Mouse (Mus musculus) liver, embryonic 15.5 days (tissue): ENCODE data around the gene Dstn. TPM values are rescaled to one million over a fixed set of nuclear protein-coding genes. Genes with fewer than 3 reads are reported as not detected.

Experiments used
- ATAC-seq: fragments of 200-750 bp; cut with Nextera tagmentation; 2 replicates; pipeline ENCODE4 v1.8.0; 2017; ENCODE audit warnings: moderate number of reproducible peaks, mild to moderate bottlenecking, moderate library complexity; ENCODE audit not compliant: insufficient read depth
- H3K27ac ChIP-seq: fragments of 300-500 bp; sonication (generic); replicated peaks from 2 replicates; pipeline ENCODE4 v1.5.1; 2015; ENCODE audit warnings: mild to moderate bottlenecking, inconsistent platforms
- H3K27me3 ChIP-seq: fragments of 300-500 bp; sonication (generic); 2 replicates; pipeline ENCODE4 v1.6.1; 2015; ENCODE audit warnings: mild to moderate bottlenecking, inconsistent platforms
- H3K36me3 ChIP-seq: fragments of 300-500 bp; sonication (generic); replicated peaks from 2 replicates; pipeline ENCODE4 v1.6.1; 2015; ENCODE audit warnings: moderate library complexity, mild to moderate bottlenecking, inconsistent platforms
- H3K4me1 ChIP-seq: fragments of 300-500 bp; sonication (generic); replicated peaks from 2 replicates; pipeline ENCODE4 v1.6.1; 2015; ENCODE audit warnings: inconsistent platforms
- H3K4me2 ChIP-seq: fragments of 300-500 bp; sonication (generic); 2 replicates; pipeline ENCODE4 v1.6.1; 2015; ENCODE audit warnings: moderate library complexity, mild to moderate bottlenecking, inconsistent platforms
- H3K4me3 ChIP-seq: fragments of 300-500 bp; sonication (generic); replicated peaks from 2 replicates; pipeline ENCODE4 v1.5.1; 2015; ENCODE audit warnings: mild to moderate bottlenecking, inconsistent platforms
- H3K9ac ChIP-seq: fragments of 300-500 bp; sonication (generic); 2 replicates; pipeline ENCODE4 v1.6.1; 2015; ENCODE audit warnings: moderate library complexity, mild to moderate bottlenecking, inconsistent platforms
- H3K9me3 ChIP-seq: fragments of 300-500 bp; sonication (generic); replicated peaks from 2 replicates; pipeline ENCODE4 v1.6.1; 2016; ENCODE audit warnings: inconsistent platforms
- WGBS: fragments of 180-500 bp; shearing (Covaris S2); methylation state at CpG from one replicate; pipeline ENCODE4 v1.1.7; 2015; ENCODE audit warnings: mixed read lengths; ENCODE audit not compliant: insufficient replicate concordance; 5-methylcytosine and 5-hydroxymethylcytosine counted together
- polyA plus RNA-seq: library from polyadenylated mRNA; unstranded; fragments of >200 nt; fragmentation: Nextera tagmentation; extraction: Ambion mirVana; gene quantifications from 2 replicates; pipeline ENCODE4 v1.2.1, GENCODE M21; 2015

Gene Dstn
- polyA plus RNA-seq, 1 experiment from 2014 or later = 119 TPM

GRCm38 (mm10) chr2:143945466-143946075 is 30.5 kb downstream of the Dstn start:
- Histone ChIP-seq H3K4me2 (no peak overlapping the region), H3K36me3 (peaks cover 85% of the 10 kb centered on the region), H3K4me1 (peaks cover 4% of the 10 kb centered on the region; the same call in 1 of the 2 replicates), H3K27me3 (no peaks in the 10 kb centered on the region), H3K9me3 (no peaks in the 10 kb centered on the region), H3K4me3 (no peak overlapping the region), H3K9ac (no peak overlapping the region), H3K27ac (no peak overlapping the region)
- peak; percentile 21; the same call in 1 of the 2 replicates for ATAC-seq
- WGBS = 78% methylated on average over 7 of the region's 7 CpGs

- H3K36me3 ChIP-seq = peaks cover 90% of the 10 kb centered on the region
- ATAC-seq = no peak
- H3K9ac ChIP-seq = no peak overlapping the region
- no peak overlapping the region for H3K27ac ChIP-seq
- H3K9me3 ChIP-seq = no peaks in the 10 kb centered on the region
- no peak overlapping the region for H3K4me3 ChIP-seq
- H3K4me2 ChIP-seq = no peak overlapping the region
- WGBS = 68% methylated on average over 2 of the region's 2 CpGs
- H3K4me1 ChIP-seq = 0 out of 2 replicates have a peak, but pooled peaks cover 3% of the 10 kb centered on the region
- no peaks in the 10 kb centered on the region for H3K27me3 ChIP-seq
Measured at GRCm38 (mm10) chr2:143946399-143946798, 31.3 kb downstream of the Dstn start.

GRCm38 (mm10) chr2:143947981-143948380 is 32.9 kb downstream of the Dstn start:
- H3K9me3 ChIP-seq = no peaks in the 10 kb centered on the region
- 76% methylated on average over 3 of the region's 3 CpGs for WGBS
- no peaks in the 10 kb centered on the region for H3K27me3 ChIP-seq
- H3K4me1 ChIP-seq = 0 out of 2 replicates have a peak, but pooled peaks cover 3% of the 10 kb centered on the region
- H3K27ac ChIP-seq = 0 out of 2 replicates have a peak overlapping the region, but pooled peaks have one; percentile 9
- no peak overlapping the region for H3K4me3 ChIP-seq
- H3K9ac ChIP-seq = no peak overlapping the region
- H3K36me3 ChIP-seq = peaks cover 96% of the 10 kb centered on the region
- no peak overlapping the region for H3K4me2 ChIP-seq
- ATAC-seq = no peak

GRCm38 (mm10) chr2:143948416-143948815 is 33.3 kb downstream of the Dstn start:
- H3K4me2 ChIP-seq = no peak overlapping the region
- no peaks in the 10 kb centered on the region for H3K9me3 ChIP-seq
- no peak overlapping the region for H3K9ac ChIP-seq
- H3K27me3 ChIP-seq = no peaks in the 10 kb centered on the region
- H3K4me3 ChIP-seq = no peak overlapping the region
- 75% methylated on average over 4 of the region's 4 CpGs for WGBS
- H3K36me3 ChIP-seq = peaks cover 98% of the 10 kb centered on the region
- no peak overlapping the region for H3K27ac ChIP-seq
- H3K4me1 ChIP-seq = 0 out of 2 replicates have a peak, but pooled peaks cover 3% of the 10 kb centered on the region
- ATAC-seq = no peak

GRCm38 (mm10) chr2:143949217-143949616 is 34.1 kb downstream of the Dstn start:
- H3K9ac ChIP-seq = no peak overlapping the region
- H3K27ac ChIP-seq = no peak overlapping the region
- 0 out of 2 replicates have a peak, but pooled peaks cover 3% of the 10 kb centered on the region for H3K4me1 ChIP-seq
- H3K4me2 ChIP-seq = no peak overlapping the region
- H3K9me3 ChIP-seq = no peaks in the 10 kb centered on the region
- no peaks in the 10 kb centered on the region for H3K27me3 ChIP-seq
- 77% methylated on average over 6 of the region's 6 CpGs for WGBS
- peaks cover 98% of the 10 kb centered on the region for H3K36me3 ChIP-seq
- ATAC-seq = no peak
- no peak overlapping the region for H3K4me3 ChIP-seq

GRCm38 (mm10) chr2:143950290-143951027 is 35.3 kb downstream of the Dstn start:
- no peak for ATAC-seq
- H3K4me2 ChIP-seq = no peak overlapping the region
- 68% methylated on average over 5 of the region's 5 CpGs for WGBS

GRCm38 (mm10) chr2:143951028-143951420 is 35.9 kb downstream of the Dstn start:
- no peak overlapping the region for H3K4me3 ChIP-seq
- ATAC-seq = no peak
- H3K27me3 ChIP-seq = no peaks in the 10 kb centered on the region
- H3K9me3 ChIP-seq = no peaks in the 10 kb centered on the region
- H3K9ac ChIP-seq = no peak overlapping the region
- H3K4me2 ChIP-seq = no peak overlapping the region
- 76% methylated on average over 1 of the region's 1 CpGs for WGBS
- 0 out of 2 replicates have a peak, but pooled peaks cover 3% of the 10 kb centered on the region for H3K4me1 ChIP-seq
- peaks cover 100% of the 10 kb centered on the region for H3K36me3 ChIP-seq
- no peak overlapping the region for H3K27ac ChIP-seq

More at GRCm38 (mm10) chr2:143950290-143951027, 35.3 kb downstream of the Dstn start:
- H3K27ac ChIP-seq = no peak overlapping the region
- no peaks in the 10 kb centered on the region for H3K9me3 ChIP-seq
- 0 out of 2 replicates have a peak, but pooled peaks cover 3% of the 10 kb centered on the region for H3K4me1 ChIP-seq
- H3K9ac ChIP-seq = no peak overlapping the region
- H3K36me3 ChIP-seq = peaks cover 100% of the 10 kb centered on the region
- H3K4me3 ChIP-seq = no peak overlapping the region
- H3K27me3 ChIP-seq = no peaks in the 10 kb centered on the region

- Histone ChIP-seq H3K9me3 (no peaks in the 10 kb centered on the region), H3K4me3 (no peak overlapping the region), H3K27ac (no peak overlapping the region), H3K27me3 (no peaks in the 10 kb centered on the region), H3K4me1 (0 out of 2 replicates have a peak, but pooled peaks cover 3% of the 10 kb centered on the region), H3K36me3 (peaks cover 100% of the 10 kb centered on the region), H3K4me2 (no peak overlapping the region), H3K9ac (no peak overlapping the region)
- no peak for ATAC-seq
- 82% methylated on average over 5 of the region's 5 CpGs for WGBS
Measured at GRCm38 (mm10) chr2:143951546-143952315, 36.6 kb downstream of the Dstn start.

- peaks cover 93% of the 10 kb centered on the region for H3K36me3 ChIP-seq
- H3K9me3 ChIP-seq = no peaks in the 10 kb centered on the region
- 0 out of 2 replicates have a peak, but pooled peaks cover 3% of the 10 kb centered on the region for H3K4me1 ChIP-seq
- H3K4me2 ChIP-seq = no peak overlapping the region
- H3K27me3 ChIP-seq = no peaks in the 10 kb centered on the region
- no peak overlapping the region for H3K27ac ChIP-seq
- ATAC-seq = no peak
- 69% methylated on average over 4 of the region's 4 CpGs for WGBS
- H3K4me3 ChIP-seq = no peak overlapping the region
- no peak overlapping the region for H3K9ac ChIP-seq
Measured at GRCm38 (mm10) chr2:143953944-143954343, 38.8 kb downstream of the Dstn start.

- Histone ChIP-seq H3K36me3 (peaks cover 87% of the 10 kb centered on the region), H3K27me3 (no peaks in the 10 kb centered on the region), H3K9ac (no peak overlapping the region), H3K4me2 (no peak overlapping the region), H3K4me1 (no peaks in the 10 kb centered on the region), H3K4me3 (no peak overlapping the region), H3K9me3 (no peaks in the 10 kb centered on the region), H3K27ac (no peak overlapping the region)
- no peak for ATAC-seq
- WGBS = 77% methylated on average over 4 of the region's 4 CpGs
Measured at GRCm38 (mm10) chr2:143955004-143955403, 39.9 kb downstream of the Dstn start.

- WGBS = 66% methylated on average over 4 of the region's 4 CpGs
- H3K4me3 ChIP-seq = no peak overlapping the region
- no peaks in the 10 kb centered on the region for H3K4me1 ChIP-seq
- no peak overlapping the region for H3K9ac ChIP-seq
- no peak for ATAC-seq
- H3K4me2 ChIP-seq = no peak overlapping the region
- no peaks in the 10 kb centered on the region for H3K9me3 ChIP-seq
- H3K27me3 ChIP-seq = no peaks in the 10 kb centered on the region
- H3K36me3 ChIP-seq = peaks cover 81% of the 10 kb centered on the region
- no peak overlapping the region for H3K27ac ChIP-seq
Measured at GRCm38 (mm10) chr2:143955746-143956145, 40.6 kb downstream of the Dstn start.
